Mouse (Mus musculus) forebrain, postnatal 0 days (tissue): ENCODE data around the gene Vstm2l. TPM values are rescaled to one million over a fixed set of nuclear protein-coding genes. Genes with fewer than 3 reads are reported as not detected.

ENCODE experiments used
- ATAC-seq: fragments of 200-750 bp; cut with Nextera tagmentation; 2 replicates; pipeline ENCODE4 v1.8.0; 2017; ENCODE audit warnings: mild to moderate bottlenecking, moderate library complexity
- DNase-seq: peaks from one replicate; pipeline ENCODE4 v3.0.0-alpha.2; 2015
- H3K27ac ChIP-seq: fragments of 300-500 bp; sonication (generic); 2 replicates; pipeline ENCODE4 v1.5.1; 2014; ENCODE audit warnings: low read depth, mild to moderate bottlenecking, antibody characterized with exemption, low read length, moderate library complexity, mixed read lengths
- H3K27me3 ChIP-seq: fragments of 300-500 bp; sonication (generic); 2 replicates; pipeline ENCODE4 v1.6.1; 2014; ENCODE audit warnings: mild to moderate bottlenecking, low read length, mixed read lengths; ENCODE audit not compliant: insufficient read depth
- H3K36me3 ChIP-seq: fragments of 300-500 bp; sonication (generic); 2 replicates; pipeline ENCODE4 v1.6.1; 2014; ENCODE audit warnings: mild to moderate bottlenecking, moderate library complexity; ENCODE audit not compliant: insufficient read depth
- H3K4me1 ChIP-seq: fragments of 300-500 bp; sonication (generic); 2 replicates; pipeline ENCODE4 v1.6.1; 2014; ENCODE audit warnings: antibody characterized with exemption; ENCODE audit not compliant: insufficient read depth
- H3K4me2 ChIP-seq: fragments of 300-500 bp; sonication (generic); 2 replicates; pipeline ENCODE4 v1.6.1; 2014; ENCODE audit warnings: low read depth, mild to moderate bottlenecking, moderate library complexity
- H3K4me3 ChIP-seq: fragments of 300-500 bp; sonication (generic); 2 replicates; pipeline ENCODE4 v1.5.1; 2014; ENCODE audit warnings: low read depth, low read length, mixed read lengths
- H3K9ac ChIP-seq: fragments of 300-500 bp; sonication (generic); 2 replicates; pipeline ENCODE4 v1.6.1; 2014; ENCODE audit warnings: mild to moderate bottlenecking
- H3K9me3 ChIP-seq: fragments of 300-500 bp; sonication (generic); 2 replicates; pipeline ENCODE4 v1.6.1; 2016; ENCODE audit warnings: low read length
- CTCF ChIP-seq: sonication (generic); IDR thresholded peaks from 2 replicates; pipeline ENCODE4 v1.5.1; 2016; ENCODE audit warnings: antibody characterized with exemption, control low read depth, low read depth
- WGBS: fragments of 180-500 bp; shearing (Covaris S2); extraction: QIAGEN DNeasy Blood & Tissue Kit; methylation state at CpG from one replicate; pipeline ENCODE4 v1.1.7; 2014; 5-methylcytosine and 5-hydroxymethylcytosine counted together
- polyA plus RNA-seq: library from polyadenylated mRNA; unstranded; fragments of >200 nt; fragmentation: Nextera tagmentation; extraction: Ambion mirVana; gene quantifications from 2 replicates; pipeline ENCODE4 v1.2.1, GENCODE M21; 2015
- total RNA-seq: library from RNA; depleted of rRNA; stranded (reverse); fragments of >200 nt; gene quantifications from 2 replicates; pipeline ENCODE4 v1.2.3, GENCODE M21; 2014

The Vstm2l gene
- total and polyA plus RNA-seq, 2 experiments from 2014 or later, result 25.9 to 113 TPM

- Histone ChIP-seq H3K4me3 (no peak overlapping the region), H3K9ac (no peak overlapping the region), H3K9me3 (no peaks in the 10 kb centered on the region), H3K4me2 (no peak overlapping the region), H3K27me3 (no peaks in the 10 kb centered on the region), H3K36me3 (no peaks in the 10 kb centered on the region), H3K4me1 (peaks cover 14% of the 10 kb centered on the region; the same call in 1 of the 2 replicates), H3K27ac (no peak overlapping the region)
- ATAC-seq, result peak; percentile 87
- peak; percentile 77 for DNase-seq
- 38% methylated on average over 5 of the region's 5 CpGs for WGBS
- no peak for TF ChIP-seq CTCF
These were observed 36.5 kb upstream of the Vstm2l start for GRCm38 (mm10) chr2:157877967-157878366.

GRCm38 (mm10) chr2:157881939-157882338 is 32.5 kb upstream of the Vstm2l start:
- WGBS, result 33% methylated on average over 11 of the region's 11 CpGs
- Histone ChIP-seq H3K4me3 (no peak overlapping the region), H3K4me2 (no peak overlapping the region), H3K36me3 (peaks cover 21% of the 10 kb centered on the region), H3K9me3 (no peaks in the 10 kb centered on the region), H3K27ac (no peak overlapping the region), H3K4me1 (peaks cover 11% of the 10 kb centered on the region; the same call in 1 of the 2 replicates), H3K27me3 (no peaks in the 10 kb centered on the region), H3K9ac (no peak overlapping the region)
- TF ChIP-seq CTCF, result no peak
- ATAC-seq (no peak), DNase-seq (no peak)

GRCm38 (mm10) chr2:157887275-157888025 is 27.0 kb upstream of the Vstm2l start:
- no peak overlapping the region for H3K4me3 ChIP-seq
- WGBS, result 32% methylated on average over 10 of the region's 10 CpGs
- DNase-seq (peak; percentile 34), ATAC-seq (no peak)
- peaks cover 30% of the 10 kb centered on the region for H3K36me3 ChIP-seq
- H3K4me1 ChIP-seq, result peaks cover 11% of the 10 kb centered on the region
- no peak for TF ChIP-seq CTCF
- no peaks in the 10 kb centered on the region for H3K9me3 ChIP-seq
- H3K9ac ChIP-seq, result no peak overlapping the region
- H3K27me3 ChIP-seq, result no peaks in the 10 kb centered on the region
- H3K27ac ChIP-seq, result no peak overlapping the region
- H3K4me2 ChIP-seq, result no peak overlapping the region

GRCm38 (mm10) chr2:157891166-157891565 is 23.3 kb upstream of the Vstm2l start:
- DNase-seq, result no peak
- Histone ChIP-seq H3K36me3 (peaks cover 13% of the 10 kb centered on the region; the same call in 1 of the 2 replicates), H3K4me3 (no peak overlapping the region), H3K9ac (no peak overlapping the region), H3K9me3 (no peaks in the 10 kb centered on the region), H3K4me1 (peaks cover 11% of the 10 kb centered on the region), H3K4me2 (no peak overlapping the region), H3K27me3 (no peaks in the 10 kb centered on the region), H3K27ac (no peak overlapping the region)
- no peak for TF ChIP-seq CTCF
- 76% methylated on average over 6 of the region's 6 CpGs for WGBS
- no peak for ATAC-seq

- H3K4me1 ChIP-seq, result no peaks in the 10 kb centered on the region
- DNase-seq (no peak), ATAC-seq (no peak)
- no peaks in the 10 kb centered on the region for H3K27me3 ChIP-seq
- 0 out of 2 replicates have a peak, but pooled peaks cover under 1% of the 10 kb centered on the region for H3K36me3 ChIP-seq
- no peak overlapping the region for H3K27ac ChIP-seq
- H3K4me2 ChIP-seq, result no peak overlapping the region
- TF ChIP-seq CTCF, result no peak
- H3K4me3 ChIP-seq, result no peak overlapping the region
- whole genome bisulfite sequencing, result 81% methylated on average over 4 of the region's 4 CpGs
- H3K9ac ChIP-seq, result no peak overlapping the region
- H3K9me3 ChIP-seq, result no peaks in the 10 kb centered on the region
These were observed 17.3 kb upstream of the Vstm2l start for GRCm38 (mm10) chr2:157897131-157897530.

GRCm38 (mm10) chr2:157913204-157913636 is 1.2 kb upstream of the Vstm2l start:
- Histone ChIP-seq H3K9ac (no peak overlapping the region), H3K27me3 (peaks cover 5% of the 10 kb centered on the region), H3K27ac (no peak overlapping the region), H3K9me3 (no peaks in the 10 kb centered on the region), H3K4me1 (0 out of 2 replicates have a peak, but pooled peaks cover 3% of the 10 kb centered on the region), H3K4me2 (peak overlapping the region; percentile 69), H3K36me3 (no peaks in the 10 kb centered on the region), H3K4me3 (peak overlapping the region; percentile 66)
- DNase-seq (peak; percentile 68), ATAC-seq (0 out of 2 replicates have a peak, but pooled peaks have one; percentile 17)
- WGBS, result under 1% methylated on average over 16 of the region's 16 CpGs
- no peak for TF ChIP-seq CTCF

- peak; percentile 42; the same call in 1 of the 2 replicates for ATAC-seq
- Histone ChIP-seq H3K27me3 (peaks cover 5% of the 10 kb centered on the region), H3K27ac (no peak overlapping the region), H3K4me2 (peak overlapping the region; percentile 69), H3K9ac (no peak overlapping the region), H3K4me3 (peak overlapping the region; percentile 66), H3K9me3 (no peaks in the 10 kb centered on the region), H3K36me3 (no peaks in the 10 kb centered on the region), H3K4me1 (0 out of 2 replicates have a peak, but pooled peaks cover 3% of the 10 kb centered on the region)
- peak; percentile 54 for DNase-seq
- TF ChIP-seq CTCF, result peak; percentile 55
- 0% methylated on average over 4 of the region's 4 CpGs for WGBS
These were observed 748 bp upstream of the Vstm2l start for GRCm38 (mm10) chr2:157913705-157914104.
